Mouse (Mus musculus): ENCODE results near the gene Smim13. TPM values are rescaled to one million over a fixed set of nuclear protein-coding genes. Genes with fewer than 3 reads are reported as not detected.
"Not testable (repeated sequence)": the region's sequence is repeated elsewhere in the genome, so short reads cannot be mapped to it uniquely, and the experiment has no call there.

Gene Smim13
- total RNA-seq, 2 experiments from 2014 or later: 165 to 181 TPM

- peak; percentile 75 for TF ChIP-seq CTCF (IDR thresholded peaks at IDR 0.05)
- Histone ChIP-seq H3K4me3 (no peak overlapping the region), H3K27ac (no peak overlapping the region)
- no peak for DNase-seq (ENCODE audit: extremely low spot score in 1 of 2, low spot score in 2 of 2)
- intact Hi-C loops (cut with DNase I): loop anchor here (1.0 to 5.0 kb wide), 5 partner anchors 92 to 454 kb away; no protein-coding TSS in a partner anchor
These were observed 10.9 kb upstream of the Smim13 start for GRCm38 (mm10) chr13:41238805-41239130.

DNA sequence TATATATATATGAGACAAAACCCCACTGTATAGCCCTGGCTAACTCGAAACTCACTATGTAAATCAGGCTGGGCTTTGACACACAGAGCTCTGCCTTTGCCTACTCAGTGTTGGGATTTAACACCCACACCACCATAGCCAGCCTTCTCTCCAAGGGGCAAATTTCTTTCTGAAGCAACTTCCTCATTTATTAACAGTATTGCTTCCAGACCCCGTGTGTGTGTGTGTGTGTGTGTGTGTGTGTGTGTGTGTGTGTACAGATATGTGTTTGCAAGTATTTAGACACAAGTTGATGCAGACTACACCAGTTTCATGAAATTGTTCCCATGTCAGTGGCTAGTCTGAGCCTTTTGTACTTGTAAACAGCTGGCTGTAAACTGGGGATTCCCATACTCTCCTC is 8.1 kb upstream of the Smim13 start:
- DNase-seq (ENCODE audit: extremely low spot score in 1 of 2, low spot score in 2 of 2): no peak
- intact Hi-C loops (cut with DNase I): loop anchor here (5.0 kb wide), 1 partner anchor 239 kb away; the partner anchor contains the start of gene Pak1ip1
- H3K4me3 ChIP-seq: no peak overlapping the region
- no peak for TF ChIP-seq CTCF (IDR thresholded peaks at IDR 0.05)
- no peak overlapping the region for H3K27ac ChIP-seq

GRCm38 (mm10) chr13:41244306-41244830 is 5.3 kb upstream of the Smim13 start:
- no peak for DNase-seq (ENCODE audit: extremely low spot score in 1 of 2, low spot score in 2 of 2)
- intact Hi-C loops (cut with DNase I): loop anchor here (5.0 kb wide), 1 partner anchor 242 kb away; the partner anchor contains the start of gene Pak1ip1
- Histone ChIP-seq H3K27ac (no peak overlapping the region), H3K4me3 (no peak overlapping the region)
- TF ChIP-seq CTCF (IDR thresholded peaks at IDR 0.05): no peak

DNA sequence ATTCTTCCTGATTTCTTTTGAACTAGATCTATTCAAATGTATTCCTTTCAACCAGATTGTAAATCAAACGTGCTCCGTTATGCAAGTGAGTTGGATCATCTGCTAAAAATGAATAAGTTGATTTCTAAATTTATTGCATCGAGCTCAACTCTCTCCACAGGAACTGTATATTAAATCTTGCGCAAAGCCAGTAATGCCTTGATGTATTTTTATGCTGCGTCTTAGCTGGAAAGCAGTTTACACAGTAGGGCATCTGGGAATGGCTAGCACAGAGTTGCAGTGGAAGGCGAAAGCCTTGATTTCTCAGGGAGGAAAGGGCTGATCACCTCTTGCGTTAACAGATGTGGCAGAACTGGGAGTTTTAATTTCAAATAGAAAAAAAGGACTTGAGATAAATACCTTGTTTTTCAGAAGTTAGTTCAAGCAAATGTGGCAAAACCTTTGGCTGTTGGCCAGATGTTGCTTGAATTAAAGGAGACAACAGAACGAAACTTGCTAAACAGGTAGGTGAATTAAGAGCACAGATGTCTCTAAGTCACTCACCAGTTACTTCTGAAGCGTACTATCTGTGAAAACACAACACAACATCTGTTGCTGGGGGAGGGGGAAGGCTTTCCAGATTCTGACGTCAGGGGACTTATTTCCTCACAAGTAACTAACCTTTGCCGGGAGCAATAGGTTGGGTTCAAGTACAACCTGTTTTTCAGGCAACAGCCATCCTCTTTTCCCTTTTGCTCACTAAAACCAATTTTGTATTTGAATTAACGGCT is 708 bp upstream of the Smim13 start:
- Histone ChIP-seq H3K4me3 (peak overlapping the region; percentile 71), H3K27ac (peak overlapping the region; percentile 99)
- no peak for TF ChIP-seq CTCF (IDR thresholded peaks at IDR 0.05)
- intact Hi-C loops (cut with DNase I): loop anchor here (1.0 kb wide), 1 partner anchor 356 kb away; the partner anchor contains the start of gene Tmem170b
- no peak for DNase-seq (ENCODE audit: extremely low spot score in 1 of 2, low spot score in 2 of 2)

DNA sequence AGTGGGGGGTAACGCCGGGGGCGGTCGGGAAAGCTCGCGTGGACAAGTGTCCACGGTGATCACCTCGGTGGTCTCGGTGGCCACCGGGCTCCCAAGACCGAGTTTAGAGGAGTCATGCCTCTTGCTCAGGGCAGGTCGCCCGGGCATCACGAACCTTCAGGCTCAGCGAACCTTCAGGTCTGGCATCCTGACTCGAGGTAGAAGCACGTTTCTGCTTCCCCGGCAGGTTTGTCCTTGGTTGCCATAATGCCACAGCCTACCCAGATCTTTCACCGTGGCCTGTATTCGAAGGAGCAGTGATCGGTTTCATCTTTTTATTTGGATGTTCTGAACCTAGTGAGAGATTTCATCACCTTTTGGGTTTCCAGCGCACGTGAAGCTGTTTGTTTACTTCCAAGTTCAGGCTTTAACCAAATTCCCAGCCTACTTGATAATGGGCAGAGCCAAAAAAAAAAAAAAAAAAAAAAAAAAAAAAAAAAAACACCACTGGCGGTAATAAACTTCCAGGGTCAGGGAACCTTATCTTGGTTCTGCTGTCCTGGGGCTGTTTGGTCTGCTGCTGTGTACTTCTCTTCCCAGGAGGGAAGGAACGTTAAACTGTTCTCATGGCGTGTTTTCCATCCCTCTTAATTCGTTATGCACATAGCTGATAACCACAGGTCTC is 806 bp downstream of the Smim13 start:
- no peak for DNase-seq (ENCODE audit: extremely low spot score in 1 of 2, low spot score in 2 of 2)
- no peak for TF ChIP-seq CTCF (IDR thresholded peaks at IDR 0.05)
- intact Hi-C loops (cut with DNase I): no loop called here
- Histone ChIP-seq H3K4me3 (peak overlapping the region; percentile 71), H3K27ac (peak overlapping the region; percentile 99)

DNA sequence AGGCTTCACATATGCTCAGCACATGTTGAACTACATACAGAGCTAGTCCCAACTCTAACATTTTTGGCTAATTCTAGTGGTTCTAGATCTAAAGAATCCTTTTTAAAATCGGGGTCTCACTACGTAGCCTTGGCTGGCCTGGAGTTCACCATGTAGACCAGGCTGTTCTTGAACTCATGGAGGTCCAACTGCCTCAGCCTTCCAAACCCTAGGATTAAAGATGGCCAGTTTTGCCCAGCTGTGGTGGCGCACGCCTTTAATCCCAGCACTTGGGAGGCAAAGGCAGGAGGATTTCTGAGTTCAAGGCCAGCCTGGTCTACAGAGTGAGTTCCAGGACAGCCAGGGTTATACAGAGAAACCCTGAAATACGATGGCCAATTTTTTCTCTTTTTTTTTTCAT is 1.6 kb downstream of the Smim13 start:
- H3K27ac ChIP-seq; DNase-seq (ENCODE audit: extremely low spot score in 1 of 2, low spot score in 2 of 2); intact Hi-C loops (cut with DNase I): not testable (repeated sequence)
- peak overlapping the region; percentile 71 for H3K4me3 ChIP-seq

DNA sequence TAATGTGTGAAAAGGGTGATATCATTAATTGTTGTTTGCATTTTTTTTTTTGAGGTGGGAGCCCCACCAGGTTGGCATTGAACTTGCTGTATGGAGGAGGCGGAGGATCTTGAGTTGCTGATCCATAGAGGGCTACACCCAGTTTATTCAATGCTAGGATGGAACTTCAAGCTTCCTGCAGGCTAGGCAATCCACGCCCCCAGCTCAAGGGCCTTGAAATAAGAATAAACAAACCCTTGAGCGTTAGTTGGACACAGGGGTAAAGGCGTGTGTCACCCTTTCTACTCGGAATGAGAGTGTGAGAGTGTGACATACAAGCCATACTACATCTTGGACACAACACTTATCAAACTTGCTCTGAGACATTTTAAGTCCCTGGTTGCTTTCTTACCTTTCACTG is 2.0 kb downstream of the Smim13 start:
- peak overlapping the region; percentile 71; the same call in 1 of the 2 replicates for H3K4me3 ChIP-seq
- no peak for DNase-seq (ENCODE audit: extremely low spot score in 1 of 2, low spot score in 2 of 2)
- H3K27ac ChIP-seq: no peak overlapping the region
- TF ChIP-seq CTCF (IDR thresholded peaks at IDR 0.05): no peak
- intact Hi-C loops (cut with DNase I): no loop called here

DNA sequence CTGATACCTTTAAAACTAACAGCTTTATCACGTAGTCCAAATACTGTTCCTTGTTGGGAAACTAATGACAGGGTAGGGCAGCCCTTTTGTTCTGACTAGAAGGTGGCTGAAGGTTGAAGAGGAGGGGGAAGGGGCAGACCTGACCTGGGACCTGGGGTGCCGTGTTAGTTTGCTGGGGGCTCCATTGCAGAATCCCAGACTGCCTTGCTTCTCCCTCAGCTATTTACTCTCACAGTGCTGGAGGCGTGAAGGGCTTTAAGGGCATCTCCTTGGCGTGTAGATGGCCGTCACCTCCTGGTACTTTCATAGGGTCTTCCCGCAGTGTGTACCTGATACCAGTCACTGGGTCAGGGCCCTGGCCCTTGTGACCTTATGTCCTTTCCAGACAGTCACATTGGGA is 2.5 kb downstream of the Smim13 start:
- no peak for TF ChIP-seq CTCF (IDR thresholded peaks at IDR 0.05)
- intact Hi-C loops (cut with DNase I): no loop called here
- no peak overlapping the region for H3K27ac ChIP-seq
- H3K4me3 ChIP-seq: peak overlapping the region; percentile 13; the same call in 1 of the 2 replicates
- DNase-seq (ENCODE audit: extremely low spot score in 1 of 2, low spot score in 2 of 2): no peak

DNA sequence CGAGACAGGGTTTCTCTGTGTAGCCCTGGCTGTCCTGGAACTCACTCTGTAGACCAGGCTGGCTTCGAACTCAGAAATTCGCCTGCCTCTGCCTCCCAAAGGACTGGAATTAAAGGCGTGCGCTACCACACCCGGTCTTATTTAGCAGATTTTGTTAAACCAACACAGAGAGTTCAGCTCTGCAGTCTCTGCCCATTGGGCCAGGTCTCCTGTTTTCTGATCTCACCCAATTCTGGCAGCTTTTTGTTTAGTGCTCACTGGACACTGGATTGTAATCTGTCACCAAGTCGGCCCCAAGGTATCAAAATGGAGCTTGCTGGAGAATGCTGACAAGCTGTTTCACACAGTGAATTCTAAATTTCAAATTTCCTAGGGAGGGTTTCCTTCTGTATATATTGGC is 3.1 kb downstream of the Smim13 start:
- TF ChIP-seq CTCF (IDR thresholded peaks at IDR 0.05): no peak
- Histone ChIP-seq H3K4me3 (no peak overlapping the region), H3K27ac (no peak overlapping the region)
- intact Hi-C loops (cut with DNase I): no loop called here
- no peak for DNase-seq (ENCODE audit: extremely low spot score in 1 of 2, low spot score in 2 of 2)

DNA sequence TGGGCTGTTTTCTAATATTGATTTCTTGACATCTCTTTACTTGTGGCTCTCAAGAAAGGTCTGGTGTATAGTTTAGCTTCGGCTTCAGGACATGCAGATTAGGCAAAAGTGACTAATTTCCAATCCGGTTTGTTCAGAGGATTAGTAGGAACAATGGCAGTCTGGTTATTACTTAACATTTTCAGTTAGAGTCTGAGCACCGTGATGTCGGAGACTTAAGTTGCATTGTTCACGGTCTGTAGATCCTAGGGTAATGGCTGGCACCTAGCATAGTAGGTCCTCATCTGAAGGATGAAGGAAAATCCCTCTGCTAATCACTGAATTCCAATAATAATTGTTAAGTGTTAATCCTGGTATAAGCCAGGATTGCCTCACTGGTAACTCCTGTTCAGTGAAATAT is 6.5 kb downstream of the Smim13 start:
- no peak for TF ChIP-seq CTCF (IDR thresholded peaks at IDR 0.05)
- intact Hi-C loops (cut with DNase I): no loop called here
- Histone ChIP-seq H3K4me3 (no peak overlapping the region), H3K27ac (no peak overlapping the region)
- DNase-seq (ENCODE audit: extremely low spot score in 1 of 2, low spot score in 2 of 2): no peak

GRCm38 (mm10) chr13:41256962-41257361 is 7.3 kb downstream of the Smim13 start:
- H3K27ac ChIP-seq: no peak overlapping the region
- TF ChIP-seq CTCF (IDR thresholded peaks at IDR 0.05): no peak
- DNase-seq (ENCODE audit: extremely low spot score in 1 of 2, low spot score in 2 of 2): no peak
- intact Hi-C loops (cut with DNase I): no loop called here
- H3K4me3 ChIP-seq: no peak overlapping the region

DNA sequence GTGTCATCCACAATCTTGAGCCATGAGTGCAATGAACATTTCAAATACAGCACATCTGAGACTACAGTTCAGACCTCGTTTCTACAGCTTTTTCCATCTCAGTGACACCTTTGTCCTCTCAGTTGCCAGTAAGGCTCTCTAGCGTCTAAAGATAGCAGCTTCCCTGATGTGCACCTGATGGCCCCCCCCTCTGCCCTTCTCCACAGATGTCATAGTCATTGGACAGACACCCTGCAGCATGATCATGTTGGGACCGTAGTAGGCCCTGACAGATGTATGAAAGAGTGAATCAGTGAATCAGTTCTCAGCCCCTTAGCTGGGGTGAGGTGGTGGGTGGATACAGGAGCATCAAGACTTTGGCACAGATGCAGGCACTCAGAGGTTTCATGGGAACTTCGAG is 8.2 kb downstream of the Smim13 start:
- H3K27ac ChIP-seq: no peak overlapping the region
- H3K4me3 ChIP-seq: no peak overlapping the region
- TF ChIP-seq CTCF (IDR thresholded peaks at IDR 0.05): no peak
- no peak for DNase-seq (ENCODE audit: extremely low spot score in 1 of 2, low spot score in 2 of 2)
- intact Hi-C loops (cut with DNase I): no loop called here

- DNase-seq (ENCODE audit: extremely low spot score in 1 of 2, low spot score in 2 of 2); H3K27ac ChIP-seq; H3K4me3 ChIP-seq; intact Hi-C loops (cut with DNase I): not testable (repeated sequence)
These were observed 12.0 kb downstream of the Smim13 start for GRCm38 (mm10) chr13:41261617-41262016.
